Mouse (Mus musculus) erythroblast, embryonic 14.5 days (primary cell): ENCODE measurements around the gene Klrb1b.

Source experiments
- GATA1 ChIP-seq: IDR thresholded peaks from 2 replicates; pipeline ENCODE4 v1.6.1; 2012; ENCODE audit warnings: low read length, inconsistent platforms, mixed read lengths
- TAL1 ChIP-seq: IDR thresholded peaks from 3 replicates; pipeline ENCODE4 v1.6.1; 2012; ENCODE audit warnings: low read length, inconsistent platforms, mixed read lengths

DNA sequence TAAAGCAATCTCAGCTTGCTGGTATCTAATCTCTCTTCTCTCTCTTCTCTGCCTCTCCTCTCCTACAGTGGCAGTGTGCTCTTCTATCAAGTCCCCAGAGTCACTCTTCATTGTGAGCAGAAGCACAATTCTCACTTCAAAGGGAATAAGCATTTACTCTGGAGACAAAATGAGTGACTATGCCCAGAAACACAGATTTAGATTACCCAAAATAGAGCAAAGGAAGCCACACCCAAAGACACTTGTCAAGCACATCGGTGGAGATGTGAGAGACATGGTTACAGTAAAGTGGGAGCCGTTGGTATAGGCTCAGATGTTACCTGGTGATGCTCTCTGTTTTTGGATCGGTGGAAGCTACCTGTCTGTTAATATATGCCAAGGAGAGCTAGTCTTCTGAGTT is 26.6 kb upstream of the Klrb1b start:
- TF ChIP-seq TAL1 = no peak
- no peak for TF ChIP-seq GATA1
